Mouse (Mus musculus) heart, adult 2 months (tissue): ENCODE data around the gene Frrs1l. TPM values are rescaled to one million over a fixed set of nuclear protein-coding genes. Genes with fewer than 3 reads are reported as not detected.

Experiments
- DNase-seq, 2 experiments: peaks; one replicate each; pipeline ENCODE4 v3.0.0; 2021
- H3K27ac ChIP-seq: fragments of 200-600 bp; 2 replicates; pipeline ENCODE4 v1.8.1; 2022
- H3K27me3 ChIP-seq: fragments of 200-500 bp; 2 replicates; pipeline ENCODE4 v1.6.1; 2012; ENCODE audit warnings: mild to moderate bottlenecking, low read length, inconsistent platforms, mixed read lengths; ENCODE audit not compliant: control insufficient read depth, insufficient read depth
- H3K36me3 ChIP-seq: fragments of 200-500 bp; 2 replicates; pipeline ENCODE4 v1.6.1; 2012; ENCODE audit warnings: low read length, inconsistent platforms; ENCODE audit not compliant: control insufficient read depth, insufficient read depth
- H3K4me1 ChIP-seq: fragments of 200-500 bp; 2 replicates; pipeline ENCODE4 v1.6.1; 2011; ENCODE audit warnings: low read length; ENCODE audit not compliant: control insufficient read depth, insufficient read depth
- H3K4me3 ChIP-seq: fragments of 200-600 bp; 2 replicates; pipeline ENCODE4 v1.8.1; 2022
- H3K79me2 ChIP-seq: fragments of 200-500 bp; replicated peaks from 2 replicates; pipeline ENCODE4 v1.6.1; 2012; ENCODE audit warnings: mild to moderate bottlenecking, inconsistent platforms, low read length, moderate library complexity, mixed read lengths; ENCODE audit not compliant: control insufficient read depth, insufficient read depth
- H3K9ac ChIP-seq: fragments of 200-500 bp; 2 replicates; pipeline ENCODE4 v1.6.1; 2012; ENCODE audit warnings: low read depth, mild to moderate bottlenecking, control low read depth, inconsistent platforms, low read length, mixed read lengths
- CTCF ChIP-seq: fragments of 200-600 bp; IDR thresholded peaks from 2 replicates; pipeline ENCODE4 v1.8.1; 2022; ENCODE audit warnings: antibody characterized with exemption, mild to moderate bottlenecking, moderate library complexity
- EP300 ChIP-seq: fragments of 200-500 bp; IDR thresholded peaks from 2 replicates; pipeline ENCODE4 v1.6.1; 2011; ENCODE audit warnings: low read depth, low read length, control low read depth; ENCODE audit not compliant: insufficient read depth
- POLR2A ChIP-seq: fragments of 200-500 bp; IDR thresholded peaks from 2 replicates; pipeline ENCODE4 v1.6.1; 2011; ENCODE audit warnings: mild to moderate bottlenecking, low read depth, low read length, control low read depth; ENCODE audit not compliant: insufficient read depth
- WGBS: fragments of 180-500 bp; shearing (Covaris S2); methylation state at CpG from one replicate; pipeline ENCODE4 v1.1.7; 2018; 5-methylcytosine and 5-hydroxymethylcytosine counted together
- intact Hi-C: fragments of 180-260 bp; cut with DNase I; formaldehyde crosslinking; loops from one replicate; pipeline ENCODE4 v1.15.1; 2025
- polyA plus RNA-seq: library from polyadenylated mRNA; depleted of rRNA; stranded (reverse); fragments of >200 nt; gene quantifications from 2 replicates; pipeline ENCODE4 v1.2.3, GENCODE M21; 2012
- total RNA-seq, 2 experiments: library from RNA; stranded (reverse); gene quantifications; 2 replicates each; pipeline ENCODE4 v1.2.3; 2021

The Frrs1l gene
- total and polyA plus RNA-seq, 3 experiments = 0.03 to 0.06 (median 0.05) TPM

GRCm38 (mm10) chr4:56926971-56927370 is 63.2 kb downstream of the Frrs1l start:
- no peak for TF ChIP-seq CTCF
- TF ChIP-seq POLR2A = no peak
- no peak for TF ChIP-seq EP300
- DNase-seq = no peak
- intact Hi-C loops = no loop called here
- Histone ChIP-seq H3K27me3 (no peaks in the 10 kb centered on the region), H3K9ac (no peak overlapping the region), H3K36me3 (peaks cover 47% of the 10 kb centered on the region), H3K27ac (no peak overlapping the region), H3K4me1 (peaks cover 8% of the 10 kb centered on the region), H3K79me2 (no peaks in the 10 kb centered on the region; the same call in 1 of the 2 replicates), H3K4me3 (no peak overlapping the region)
- WGBS = 81% methylated on average over 4 of the region's 4 CpGs

GRCm38 (mm10) chr4:56922229-56922628 is 68.0 kb downstream of the Frrs1l start:
- no peak overlapping the region for H3K27ac ChIP-seq
- no peaks in the 10 kb centered on the region for H3K4me1 ChIP-seq
- TF ChIP-seq CTCF = no peak
- TF ChIP-seq EP300 = no peak
- no peak for TF ChIP-seq POLR2A
- no peaks in the 10 kb centered on the region for H3K27me3 ChIP-seq
- no peak overlapping the region for H3K9ac ChIP-seq
- intact Hi-C loops = no loop called here
- no peaks in the 10 kb centered on the region for H3K79me2 ChIP-seq
- 91% methylated on average over 11 of the region's 11 CpGs for WGBS
- no peak for DNase-seq
- H3K4me3 ChIP-seq = no peak overlapping the region
- H3K36me3 ChIP-seq = peaks cover 15% of the 10 kb centered on the region

- DNase-seq = no peak
- TF ChIP-seq CTCF (no peak), EP300 (no peak), POLR2A (no peak)
- Histone ChIP-seq H3K9ac (no peak overlapping the region), H3K79me2 (no peaks in the 10 kb centered on the region), H3K27ac (no peak overlapping the region), H3K4me3 (no peak overlapping the region), H3K4me1 (no peaks in the 10 kb centered on the region), H3K27me3 (no peaks in the 10 kb centered on the region), H3K36me3 (peaks cover 12% of the 10 kb centered on the region)
- WGBS = 85% methylated on average over 15 of the region's 15 CpGs
- intact Hi-C loops = no loop called here
Observed at GRCm38 (mm10) chr4:56915732-56916325, 74.4 kb downstream of the Frrs1l start.

- no peaks in the 10 kb centered on the region for H3K4me1 ChIP-seq
- no peak overlapping the region for H3K27ac ChIP-seq
- 94% methylated on average over 1 of the region's 1 CpGs for WGBS
- TF ChIP-seq CTCF (no peak), EP300 (no peak), POLR2A (no peak)
- peaks cover 12% of the 10 kb centered on the region for H3K36me3 ChIP-seq
- H3K9ac ChIP-seq = no peak overlapping the region
- no peaks in the 10 kb centered on the region for H3K27me3 ChIP-seq
- no peak for DNase-seq
- H3K79me2 ChIP-seq = no peaks in the 10 kb centered on the region
- intact Hi-C loops = no loop called here
- H3K4me3 ChIP-seq = no peak overlapping the region
Observed at GRCm38 (mm10) chr4:56914761-56915160, 75.4 kb downstream of the Frrs1l start.

- Histone ChIP-seq H3K36me3 (peaks cover 12% of the 10 kb centered on the region), H3K4me1 (no peaks in the 10 kb centered on the region), H3K27me3 (no peaks in the 10 kb centered on the region), H3K79me2 (no peaks in the 10 kb centered on the region), H3K9ac (no peak overlapping the region), H3K27ac (no peak overlapping the region), H3K4me3 (no peak overlapping the region)
- intact Hi-C loops = no loop called here
- TF ChIP-seq EP300 (no peak), POLR2A (no peak), CTCF (no peak)
- no peak for DNase-seq
- WGBS = 95% methylated on average over 6 of the region's 6 CpGs
Observed at GRCm38 (mm10) chr4:56914338-56914737, 75.9 kb downstream of the Frrs1l start.

GRCm38 (mm10) chr4:56912382-56913001 is 77.7 kb downstream of the Frrs1l start:
- Histone ChIP-seq H3K27me3 (no peaks in the 10 kb centered on the region), H3K4me3 (no peak overlapping the region), H3K36me3 (peaks cover 12% of the 10 kb centered on the region), H3K9ac (no peak overlapping the region), H3K79me2 (no peaks in the 10 kb centered on the region), H3K27ac (no peak overlapping the region), H3K4me1 (no peaks in the 10 kb centered on the region)
- 96% methylated on average over 7 of the region's 7 CpGs for WGBS
- no peak for DNase-seq
- intact Hi-C loops = no loop called here
- no peak for TF ChIP-seq EP300
- TF ChIP-seq POLR2A = no peak
- TF ChIP-seq CTCF = no peak
